Mouse (Mus musculus): ENCODE measurements around the gene Usp42. TPM values are rescaled to one million over a fixed set of nuclear protein-coding genes. Genes with fewer than 3 reads are reported as not detected.

Usp42 gene
- polyA plus RNA-seq, 1 experiment: 4.1 TPM

GRCm38 (mm10) chr5:143666015-143666414, 66.1 kb downstream of the Usp42 start:
- TF ChIP-seq POLR2AphosphoS2 (IDR thresholded peaks at IDR 0.05; ENCODE audit: insufficient read length, low read depth) (no peak), CEBPB (IDR thresholded peaks at IDR 0.05; ENCODE audit: insufficient read depth, poor library complexity, severe bottlenecking) (no peak), TCF12 (IDR thresholded peaks at IDR 0.05; ENCODE audit: insufficient read depth, poor library complexity, severe bottlenecking) (no peak), TCF3 (IDR thresholded peaks at IDR 0.05; ENCODE audit: insufficient read length, low read depth) (no peak), SRF (IDR thresholded peaks at IDR 0.05; ENCODE audit: control insufficient read depth, insufficient read length, low read depth) (no peak), MAX (IDR thresholded peaks at IDR 0.05; ENCODE audit: low read depth) (no peak), REST (IDR thresholded peaks at IDR 0.05; ENCODE audit: insufficient read depth, insufficient read length) (no peak), MYOG (IDR thresholded peaks at IDR 0.05; ENCODE audit: control insufficient read depth in 1 of 3, insufficient read depth in 1 of 3, insufficient read length in 2 of 3, low read depth in 2 of 3) (no peak), MYOD1 (IDR thresholded peaks at IDR 0.05; ENCODE audit: control insufficient read depth in 1 of 3, insufficient read length in 2 of 3, low read depth in 2 of 3) (no peak), POLR2A (IDR thresholded peaks at IDR 0.05; ENCODE audit: insufficient read length, low read depth) (no peak)
- no peak overlapping the region for H3ac ChIP-seq (ENCODE audit: control insufficient read depth, insufficient read length)
- no peaks in the 10 kb centered on the region for H3K36me3 ChIP-seq (ENCODE audit: control insufficient read depth, insufficient read depth)
- H3K27me3 ChIP-seq (ENCODE audit: control insufficient read depth, insufficient read depth, insufficient read length): no peaks in the 10 kb centered on the region
- H3K4me3 ChIP-seq: no peak overlapping the region
- no peak overlapping the region for H3K4me2 ChIP-seq (ENCODE audit: low read depth)
- peaks cover 86% of the 10 kb centered on the region for H3K79me2 ChIP-seq (ENCODE audit: control insufficient read depth, insufficient read depth)

- TF ChIP-seq CEBPB (IDR thresholded peaks at IDR 0.05; ENCODE audit: insufficient read depth, poor library complexity, severe bottlenecking) (0 out of 2 replicates have a peak, but pooled peaks have one; percentile 30), POLR2AphosphoS2 (IDR thresholded peaks at IDR 0.05; ENCODE audit: insufficient read length, low read depth) (no peak)
- Histone ChIP-seq H3K79me2 (ENCODE audit: control insufficient read depth, insufficient read depth) (peaks cover 87% of the 10 kb centered on the region), H3ac (ENCODE audit: control insufficient read depth, insufficient read length) (no peak overlapping the region)
Measured at GRCm38 (mm10) chr5:143665561-143665960, 66.5 kb downstream of the Usp42 start.

GRCm38 (mm10) chr5:143663074-143663687, 68.9 kb downstream of the Usp42 start:
- H3K79me2 ChIP-seq (ENCODE audit: control insufficient read depth, insufficient read depth): peaks cover 98% of the 10 kb centered on the region
- no peaks in the 10 kb centered on the region for H3K27me3 ChIP-seq (ENCODE audit: control insufficient read depth, insufficient read depth, insufficient read length)
- no peak overlapping the region for H3K4me2 ChIP-seq (ENCODE audit: low read depth)
- H3K36me3 ChIP-seq (ENCODE audit: control insufficient read depth, insufficient read depth): no peaks in the 10 kb centered on the region
- no peak for TF ChIP-seq TCF12 (IDR thresholded peaks at IDR 0.05; ENCODE audit: insufficient read depth, poor library complexity, severe bottlenecking)
- H3K4me3 ChIP-seq: no peak overlapping the region
- no peak overlapping the region for H3ac ChIP-seq (ENCODE audit: control insufficient read depth, insufficient read length)

More at GRCm38 (mm10) chr5:143665561-143665960, 66.5 kb downstream of the Usp42 start:
- no peak overlapping the region for H3K4me2 ChIP-seq (ENCODE audit: low read depth)
- H3K36me3 ChIP-seq (ENCODE audit: control insufficient read depth, insufficient read depth): no peaks in the 10 kb centered on the region
- H3K4me3 ChIP-seq: no peak overlapping the region
- H3K27me3 ChIP-seq (ENCODE audit: control insufficient read depth, insufficient read depth, insufficient read length): no peaks in the 10 kb centered on the region

Other genes starting within 250 kb of the Usp42 start
- 245 TPM for gene Rac1, start 204.2 kb downstream of the Usp42 start, polyA plus RNA-seq (2012; fragmentation: generic; extraction: Trizol)
- 18.5 TPM for gene Cyth3, start 109.8 kb downstream of the Usp42 start, polyA plus RNA-seq (2012; fragmentation: generic; extraction: Trizol)
- 17.0 TPM for gene Eif2ak1, start 85.5 kb upstream of the Usp42 start, polyA plus RNA-seq (2012; fragmentation: generic; extraction: Trizol)
- gene Ankrd61, start 165.4 kb upstream of the Usp42 start, polyA plus RNA-seq (2012; fragmentation: generic; extraction: Trizol): 0.25 TPM
- 109 TPM for gene Aimp2, start 177.6 kb upstream of the Usp42 start, polyA plus RNA-seq (2012; fragmentation: generic; extraction: Trizol)
- 2.5 TPM for gene Pms2, start 177.7 kb upstream of the Usp42 start, polyA plus RNA-seq (2012; fragmentation: generic; extraction: Trizol)
- 0.08 TPM for gene Gm42421, start 195.9 kb upstream of the Usp42 start, polyA plus RNA-seq (2012; fragmentation: generic; extraction: Trizol)
- gene Rsph10b, start 200.8 kb upstream of the Usp42 start, polyA plus RNA-seq (2012; fragmentation: generic; extraction: Trizol): not detected

Measured in myocyte (in vitro differentiated cells).